Mouse (Mus musculus): Measurements from ENCODE around the gene Ttll1. TPM values are rescaled to one million over a fixed set of nuclear protein-coding genes. Genes with fewer than 3 reads are reported as not detected.

Gene Ttll1
- polyA plus RNA-seq, 1 experiment from 2014 or later: 25.8 TPM

DNA sequence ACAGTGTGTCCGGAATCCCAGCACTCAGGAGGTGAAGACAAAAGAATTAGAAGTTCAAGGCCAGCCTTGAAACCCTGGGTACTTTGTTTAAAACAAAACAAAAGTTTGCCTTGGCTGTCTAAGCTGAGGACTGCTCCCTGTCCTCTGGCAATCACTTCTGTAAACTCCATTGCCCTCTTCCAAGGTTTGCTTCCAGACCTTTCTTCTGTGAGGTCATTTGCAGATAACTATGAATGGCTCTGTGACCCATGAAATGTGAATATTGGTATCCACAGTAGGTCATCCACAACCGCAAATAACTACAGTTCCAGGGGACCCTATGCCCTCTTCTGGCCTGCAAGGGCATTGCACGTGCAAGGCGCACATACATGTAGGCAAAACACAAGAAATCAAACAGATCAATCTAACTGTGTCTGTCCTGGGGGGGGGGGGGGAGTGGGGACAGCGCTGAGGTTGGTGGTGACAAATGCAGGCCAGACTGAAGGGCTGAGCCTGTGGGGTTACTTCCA, 21.3 kb upstream of the Ttll1 start:
- no peaks in the 10 kb centered on the region for H3K36me3 ChIP-seq
- no peak for DNase-seq (ENCODE audit: low spot score)
- no peak overlapping the region for H3K4me3 ChIP-seq
- H3K9me3 ChIP-seq (replicated peaks): no peaks in the 10 kb centered on the region
- peaks cover 4% of the 10 kb centered on the region for H3K4me1 ChIP-seq
- no peak overlapping the region for H3K27ac ChIP-seq
- peaks cover 39% of the 10 kb centered on the region for H3K27me3 ChIP-seq (ENCODE audit: low read depth, poor library complexity, severe bottlenecking)
- 83% methylated on average over 5 of the region's 5 CpGs for WGBS

DNA sequence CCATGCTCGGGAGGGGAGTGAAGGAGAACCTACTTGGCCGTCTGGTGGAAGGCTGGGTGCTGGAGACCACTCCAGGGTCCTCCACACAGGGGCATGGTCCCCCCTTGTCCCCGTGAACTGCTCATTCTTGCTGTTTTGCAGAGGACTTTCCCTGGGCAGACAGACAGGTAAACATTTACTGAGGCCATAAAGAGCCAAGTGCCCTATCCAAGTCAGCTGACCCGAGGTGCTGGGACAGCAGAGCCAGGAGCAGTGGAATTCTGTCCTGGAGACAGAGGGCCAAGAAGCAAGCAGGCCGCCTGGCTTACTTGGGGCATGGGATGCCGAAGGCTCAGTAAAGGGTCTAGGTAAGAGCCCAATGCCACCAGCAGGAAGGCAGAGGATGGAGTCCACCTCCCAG, 20.0 kb upstream of the Ttll1 start:
- peaks cover 18% of the 10 kb centered on the region for H3K4me1 ChIP-seq

GRCm38 (mm10) chr15:83530233-83530632, 19.5 kb upstream of the Ttll1 start:
- Histone ChIP-seq H3K27me3 (ENCODE audit: low read depth, poor library complexity, severe bottlenecking) (peaks cover 56% of the 10 kb centered on the region), H3K4me3 (no peak overlapping the region), H3K4me1 (peaks cover 22% of the 10 kb centered on the region), H3K27ac (peak overlapping the region; percentile 50; the same call in 1 of the 2 replicates), H3K9me3 (replicated peaks) (no peaks in the 10 kb centered on the region), H3K36me3 (no peaks in the 10 kb centered on the region)
- 73% methylated on average over 9 of the region's 9 CpGs for WGBS
- DNase-seq (ENCODE audit: low spot score): no peak

More for the DNA sequence above, 20.0 kb upstream of the Ttll1 start:
- no peak overlapping the region for H3K4me3 ChIP-seq
- H3K9me3 ChIP-seq (replicated peaks): no peaks in the 10 kb centered on the region
- DNase-seq (ENCODE audit: low spot score): no peak
- no peaks in the 10 kb centered on the region for H3K36me3 ChIP-seq
- peaks cover 52% of the 10 kb centered on the region for H3K27me3 ChIP-seq (ENCODE audit: low read depth, poor library complexity, severe bottlenecking)
- H3K27ac ChIP-seq: peak overlapping the region; percentile 50; the same call in 1 of the 2 replicates
- WGBS: 74% methylated on average over 6 of the region's 6 CpGs

GRCm38 (mm10) chr15:83529765-83530164, 19.1 kb upstream of the Ttll1 start:
- H3K27ac ChIP-seq: no peak overlapping the region
- H3K4me3 ChIP-seq: no peak overlapping the region
- H3K27me3 ChIP-seq (ENCODE audit: low read depth, poor library complexity, severe bottlenecking): peaks cover 61% of the 10 kb centered on the region
- DNase-seq (ENCODE audit: low spot score): no peak
- H3K36me3 ChIP-seq: no peaks in the 10 kb centered on the region
- WGBS: 89% methylated on average over 5 of the region's 5 CpGs
- H3K9me3 ChIP-seq (replicated peaks): no peaks in the 10 kb centered on the region
- peaks cover 25% of the 10 kb centered on the region for H3K4me1 ChIP-seq

DNA sequence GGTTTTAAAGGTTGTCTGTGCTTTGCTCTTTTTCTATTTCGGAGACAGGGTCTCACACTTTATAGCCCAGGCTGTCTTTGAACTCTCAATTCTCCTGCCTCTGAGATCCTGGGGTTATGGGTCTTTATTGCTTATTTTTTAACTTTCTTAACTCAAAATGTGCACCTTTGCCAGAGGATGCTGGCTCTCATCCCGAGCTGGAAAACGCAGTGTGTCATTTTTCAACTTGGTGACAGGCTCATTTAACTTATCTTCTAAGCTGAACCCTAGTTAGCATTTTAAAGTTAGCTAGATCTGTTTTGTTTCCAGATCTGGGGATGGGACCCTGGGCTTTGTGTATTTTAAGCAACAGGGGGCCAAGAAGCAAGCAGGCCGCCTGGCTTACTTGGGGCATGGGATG, 18.2 kb upstream of the Ttll1 start:
- WGBS: 56% methylated on average over 4 of the region's 4 CpGs
- Histone ChIP-seq H3K4me1 (peaks cover 27% of the 10 kb centered on the region), H3K4me3 (no peak overlapping the region), H3K36me3 (no peaks in the 10 kb centered on the region), H3K27me3 (ENCODE audit: low read depth, poor library complexity, severe bottlenecking) (peaks cover 70% of the 10 kb centered on the region), H3K9me3 (replicated peaks) (no peaks in the 10 kb centered on the region), H3K27ac (no peak overlapping the region)
- no peak for DNase-seq (ENCODE audit: low spot score)

DNA sequence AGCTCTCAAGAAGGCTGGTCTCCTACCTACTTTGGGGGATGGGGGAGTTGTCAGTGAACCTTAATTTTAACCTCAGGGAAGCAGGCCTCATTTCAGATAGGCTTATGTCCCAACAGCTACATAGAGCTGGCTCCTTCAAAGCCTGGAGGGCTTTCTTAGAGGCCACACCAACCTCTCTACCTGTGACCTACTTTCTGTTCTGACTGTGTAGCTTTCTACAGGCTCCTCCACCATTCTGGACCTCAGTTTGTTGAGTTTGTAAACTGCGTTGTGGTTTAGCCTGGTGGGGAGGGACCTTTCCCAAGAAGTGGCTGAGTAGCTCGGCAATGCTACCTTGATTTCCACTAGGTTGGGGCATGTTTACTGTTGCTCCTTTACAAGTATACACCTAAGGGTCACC, 17.1 kb upstream of the Ttll1 start:
- no peaks in the 10 kb centered on the region for H3K36me3 ChIP-seq
- peaks cover 35% of the 10 kb centered on the region for H3K4me1 ChIP-seq
- no peak overlapping the region for H3K27ac ChIP-seq
- H3K4me3 ChIP-seq: no peak overlapping the region
- WGBS: 66% methylated on average over 2 of the region's 2 CpGs
- no peaks in the 10 kb centered on the region for H3K9me3 ChIP-seq (replicated peaks)
- DNase-seq (ENCODE audit: low spot score): no peak
- H3K27me3 ChIP-seq (ENCODE audit: low read depth, poor library complexity, severe bottlenecking): peaks cover 73% of the 10 kb centered on the region

GRCm38 (mm10) chr15:83527092-83527437, 16.4 kb upstream of the Ttll1 start:
- DNase-seq (ENCODE audit: low spot score): no peak
- no peaks in the 10 kb centered on the region for H3K9me3 ChIP-seq (replicated peaks)
- no peaks in the 10 kb centered on the region for H3K36me3 ChIP-seq
- peaks cover 73% of the 10 kb centered on the region for H3K27me3 ChIP-seq (ENCODE audit: low read depth, poor library complexity, severe bottlenecking)
- peak overlapping the region; percentile 64 for H3K4me3 ChIP-seq
- peak overlapping the region; percentile 53; the same call in 1 of the 2 replicates for H3K27ac ChIP-seq
- H3K4me1 ChIP-seq: peaks cover 38% of the 10 kb centered on the region
- 1% methylated on average over 26 of the region's 26 CpGs for WGBS

DNA sequence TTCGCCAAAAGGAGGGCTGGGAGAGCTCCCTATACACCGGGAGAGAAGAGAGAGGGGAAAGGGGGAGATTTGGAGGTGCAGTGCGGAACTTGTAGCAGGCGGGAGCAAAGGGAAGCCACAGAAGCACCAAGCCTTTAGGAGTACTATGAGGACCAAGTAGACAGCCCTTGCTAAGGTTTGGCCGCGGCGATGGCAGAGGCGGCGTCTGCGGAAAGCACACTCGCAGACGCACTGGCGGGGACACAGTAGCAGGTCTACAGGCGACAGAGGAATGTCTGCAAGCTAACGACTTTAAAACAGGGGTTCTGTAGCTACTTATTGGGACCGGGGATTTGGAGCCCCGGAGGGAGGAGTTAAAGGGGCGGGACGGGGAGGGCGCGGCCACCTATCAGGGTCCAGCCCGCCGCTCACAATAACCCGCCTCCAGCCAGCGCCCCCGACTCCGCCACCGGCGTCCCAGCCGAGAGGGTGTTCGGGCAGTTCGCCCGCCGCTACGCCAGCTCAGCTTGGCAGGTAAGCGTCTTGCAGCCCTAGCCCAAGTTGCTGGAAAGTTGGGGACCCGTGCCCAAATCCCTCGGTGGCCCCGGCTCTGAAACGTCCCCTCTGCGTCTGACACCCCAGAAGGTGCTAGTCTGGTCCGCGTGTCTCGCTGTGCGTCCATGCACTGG, 15.9 kb upstream of the Ttll1 start, which contains the start of gene Bik:
Gene Bik, plus strand, starts transcription at position 439 of the 668 bp plus-strand sequence.
- H3K36me3 ChIP-seq: no peaks in the 10 kb centered on the region
- H3K27ac ChIP-seq: peak within 1 kb of the TSS; percentile 53
- H3K4me3 ChIP-seq: peak within 1 kb of the TSS; percentile 64
- DNase-seq (ENCODE audit: low spot score): peak; percentile 83
- H3K9me3 ChIP-seq (replicated peaks): no peaks in the 10 kb centered on the region
- peaks cover 40% of the 10 kb centered on the region for H3K4me1 ChIP-seq
- peaks cover 73% of the 10 kb centered on the region for H3K27me3 ChIP-seq (ENCODE audit: low read depth, poor library complexity, severe bottlenecking)
- WGBS: under 1% methylated on average over 45 of the region's 45 CpGs

DNA sequence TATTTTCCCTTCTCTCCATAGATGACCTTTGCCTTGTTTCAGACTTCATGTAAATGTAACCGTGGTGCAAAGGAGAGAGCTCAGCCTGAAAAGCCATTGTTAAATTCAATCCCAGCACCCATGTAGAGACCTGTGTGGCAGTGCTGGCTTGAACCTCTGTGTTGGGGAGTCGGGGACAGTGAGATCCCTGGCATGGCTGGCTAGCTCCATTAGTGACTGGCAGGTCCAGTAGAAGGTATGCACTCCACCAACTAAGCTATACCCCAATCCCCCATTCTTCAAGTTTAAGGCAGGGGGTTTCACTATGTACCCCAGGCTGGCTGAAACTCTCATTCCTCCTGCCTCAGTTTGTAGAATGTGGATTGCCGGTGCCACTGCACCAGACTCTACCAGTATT, 13.6 kb upstream of the Ttll1 start:
- WGBS: 91% methylated on average over 3 of the region's 3 CpGs

GRCm38 (mm10) chr15:83523638-83524332, 13.1 kb upstream of the Ttll1 start:
- H3K4me3 ChIP-seq: no peak overlapping the region
- DNase-seq (ENCODE audit: low spot score): no peak
- 68% methylated on average over 14 of the region's 14 CpGs for WGBS
- H3K27me3 ChIP-seq (ENCODE audit: low read depth, poor library complexity, severe bottlenecking): peaks cover 52% of the 10 kb centered on the region
- no peak overlapping the region for H3K27ac ChIP-seq
- no peaks in the 10 kb centered on the region for H3K9me3 ChIP-seq (replicated peaks)
- H3K36me3 ChIP-seq: no peaks in the 10 kb centered on the region
- peaks cover 40% of the 10 kb centered on the region for H3K4me1 ChIP-seq

More for the DNA sequence above, 13.6 kb upstream of the Ttll1 start:
- Histone ChIP-seq H3K4me3 (no peak overlapping the region), H3K36me3 (no peaks in the 10 kb centered on the region), H3K9me3 (replicated peaks) (no peaks in the 10 kb centered on the region), H3K27me3 (ENCODE audit: low read depth, poor library complexity, severe bottlenecking) (peaks cover 58% of the 10 kb centered on the region), H3K4me1 (peaks cover 40% of the 10 kb centered on the region), H3K27ac (no peak overlapping the region)
- DNase-seq (ENCODE audit: low spot score): no peak

GRCm38 (mm10) chr15:83523196-83523595, 12.5 kb upstream of the Ttll1 start:
- DNase-seq (ENCODE audit: low spot score): no peak
- no peaks in the 10 kb centered on the region for H3K9me3 ChIP-seq (replicated peaks)
- WGBS: 37% methylated on average over 7 of the region's 7 CpGs
- H3K4me3 ChIP-seq: no peak overlapping the region
- peaks cover 46% of the 10 kb centered on the region for H3K4me1 ChIP-seq
- H3K36me3 ChIP-seq: no peaks in the 10 kb centered on the region
- peaks cover 46% of the 10 kb centered on the region for H3K27me3 ChIP-seq (ENCODE audit: low read depth, poor library complexity, severe bottlenecking)
- no peak overlapping the region for H3K27ac ChIP-seq

DNA sequence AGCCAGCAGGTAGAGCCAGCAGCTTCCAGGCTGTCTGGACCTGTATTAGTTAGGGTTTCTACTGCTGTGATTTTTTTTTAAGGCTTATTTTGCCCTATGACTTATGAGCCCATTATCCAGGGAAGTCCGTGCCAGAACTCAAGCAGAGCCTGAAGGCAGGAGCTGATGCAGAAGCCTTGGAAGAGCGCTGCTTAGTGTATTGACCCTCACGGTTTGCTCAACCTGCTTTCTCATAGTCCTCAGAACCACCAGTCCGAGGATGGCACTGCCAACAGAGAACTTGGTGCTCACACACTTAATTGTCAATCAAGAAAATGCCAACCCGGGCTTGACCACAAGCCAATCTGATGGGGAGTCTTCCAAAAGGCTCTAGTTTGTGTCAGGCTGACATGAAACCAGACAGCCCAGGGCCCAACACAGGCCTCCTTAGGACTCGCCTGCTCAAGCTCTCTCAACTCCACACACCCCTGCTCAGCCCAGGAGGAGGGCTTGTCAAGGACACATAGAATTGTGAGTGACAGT, 10.2 kb upstream of the Ttll1 start:
- Histone ChIP-seq H3K9me3 (replicated peaks) (no peaks in the 10 kb centered on the region), H3K4me1 (peaks cover 34% of the 10 kb centered on the region), H3K27me3 (ENCODE audit: low read depth, poor library complexity, severe bottlenecking) (peaks cover 24% of the 10 kb centered on the region), H3K4me3 (no peak overlapping the region), H3K27ac (no peak overlapping the region), H3K36me3 (no peaks in the 10 kb centered on the region)
- no peak for DNase-seq (ENCODE audit: low spot score)
- WGBS: 84% methylated on average over 6 of the region's 6 CpGs

Data from limb, embryonic 10.5 days (tissue).